ENCODE assay signal across 10 mouse cellular contexts in genomic region chr14:119139381-119139950, GRCm38 (mm10). TPM values are rescaled to one million over a fixed set of nuclear protein-coding genes. Genes with fewer than 3 reads are reported as not detected.
DNase-seq lines count a peak whose midpoint lies in the region; ATAC-seq and TF ChIP-seq lines count a peak whose summit lies in the region.
"Had no signal": no experiment of that assay in that cellular context is flagged by ENCODE, and none has a peak within 500 bp of the region (broad histone marks: within the 10 kb centered on the region; RNA-seq: fewer than 3 reads in every experiment).

No protein-coding gene starts in this region.

- H3K9me3 ChIP-seq in heart, postnatal 0 days (replicated peaks; ENCODE audit: control insufficient read depth, low read length): no peaks in the 10 kb centered on the region
- H3K9me3 ChIP-seq in E14TG2a.4 (ENCODE audit: low read length): peaks cover 22% of the 10 kb centered on the region
- no peaks in the 10 kb centered on the region for H3K9me3 ChIP-seq in limb, embryonic 10.5 days (replicated peaks)

- no peak for DNase-seq in heart, postnatal 0 days (ENCODE audit: low spot score)
- DNase-seq in heart, postnatal 4 days: no peak
- no peak for DNase-seq in limb, embryonic 10.5 days (ENCODE audit: low spot score)
- no peak for DNase-seq in gastrocnemius, postnatal 36 days
- DNase-seq in urinary bladder, postnatal 4 days (ENCODE audit: low spot score in 2 of 2): no peak
- DNase-seq in urinary bladder, postnatal 25 days (ENCODE audit: low spot score): no peak

- no peak overlapping the region for H3K27ac ChIP-seq in heart, postnatal 0 days (ENCODE audit: low read depth)
- 0 out of 2 replicates have a peak overlapping the region, but pooled peaks have one; percentile 6 for H3K27ac ChIP-seq in cortical plate, adult 2 months (ENCODE audit: insufficient read depth, low read length)
- H3K27ac ChIP-seq in limb, embryonic 10.5 days: no peak overlapping the region
- H3K27ac ChIP-seq: macrophage had no signal

- no peak for TF ChIP-seq POLR2A in cortical plate, adult 2 months (IDR thresholded peaks at IDR 0.05; ENCODE audit: extremely low read depth, insufficient read depth, low read length)

- no peak for TF ChIP-seq EP300 in heart, postnatal 0 days (IDR thresholded peaks at IDR 0.05; ENCODE audit: low read depth)

- TF ChIP-seq CTCF in heart, postnatal 0 days (IDR thresholded peaks at IDR 0.05; ENCODE audit: low read depth): no peak
- no peak for TF ChIP-seq CTCF in E14TG2a.4 (conservative IDR thresholded peaks at IDR 0.05; ENCODE audit: low read length)
- TF ChIP-seq CTCF in cortical plate, adult 2 months (IDR thresholded peaks at IDR 0.05; ENCODE audit: extremely low read depth, insufficient read depth, low read length): no peak

- no peak for ATAC-seq in heart, postnatal 0 days (ENCODE audit: insufficient read depth, low read depth)

- WGBS in heart, postnatal 0 days: 36% methylated on average over 9 of the region's 9 CpGs
- 47% methylated on average over 9 of the region's 9 CpGs for WGBS in limb, embryonic 10.5 days

- peak overlapping the region; percentile 98 for H3K4me2 ChIP-seq in heart, postnatal 0 days (ENCODE audit: low read depth, low read length)

- H3K27me3 ChIP-seq in heart, postnatal 0 days (ENCODE audit: control insufficient read depth, insufficient read depth, low read length): peaks cover 63% of the 10 kb centered on the region
- peaks cover 75% of the 10 kb centered on the region for H3K27me3 ChIP-seq in E14TG2a.4 (ENCODE audit: insufficient read depth, low read length)
- H3K27me3 ChIP-seq in limb, embryonic 10.5 days (ENCODE audit: low read depth, poor library complexity, severe bottlenecking): peaks cover 81% of the 10 kb centered on the region

- H3K9ac ChIP-seq in heart, postnatal 0 days (replicated peaks; ENCODE audit: low read depth, low read length): no peak overlapping the region

- intact Hi-C loops in gastrocnemius, postnatal 36 days (cut with DNase I): no loop called here

- peak overlapping the region; percentile 65; the same call in 1 of the 2 replicates for H3K4me3 ChIP-seq in heart, postnatal 0 days (ENCODE audit: low read depth, low read length)
- H3K4me3 ChIP-seq in E14TG2a.4 (replicated peaks; ENCODE audit: low read length): peak overlapping the region; percentile 86; the same call in 1 of the 2 replicates
- peak overlapping the region; percentile 70 for H3K4me3 ChIP-seq in cortical plate, adult 2 months (ENCODE audit: insufficient read depth, low read length)
- H3K4me3 ChIP-seq in limb, embryonic 10.5 days: 0 out of 2 replicates have a peak overlapping the region, but pooled peaks have one; percentile 73

- H3K4me1 ChIP-seq in heart, postnatal 0 days (ENCODE audit: control insufficient read depth, insufficient read depth): peaks cover 10% of the 10 kb centered on the region
- H3K4me1 ChIP-seq in E14TG2a.4 (replicated peaks; ENCODE audit: low read depth, low read length): peaks cover 13% of the 10 kb centered on the region; the same call in 1 of the 2 replicates
- no peaks in the 10 kb centered on the region; the same call in 1 of the 2 replicates for H3K4me1 ChIP-seq in cortical plate, adult 2 months (ENCODE audit: control insufficient read depth, insufficient read depth, low read length)
- H3K4me1 ChIP-seq in limb, embryonic 10.5 days: peaks cover 19% of the 10 kb centered on the region

- no peaks in the 10 kb centered on the region for H3K36me3 ChIP-seq in heart, postnatal 0 days (replicated peaks; ENCODE audit: control insufficient read depth, insufficient read depth, low read length)
- H3K36me3 ChIP-seq in E14TG2a.4 (ENCODE audit: insufficient read depth, low read length): no peaks in the 10 kb centered on the region
- no peaks in the 10 kb centered on the region for H3K36me3 ChIP-seq in limb, embryonic 10.5 days

RNA-seq across cellular contexts. Expression of gene Hs6st3, which starts 1.3 kb away (rescaled TPM):
- not detected in 2 replicates for total RNA-seq in heart, postnatal 0 days (2014; rRNA removed; ENCODE audit: low replicate concordance)
- not detected in 2 replicates for polyA plus RNA-seq in heart, postnatal 0 days (2015; fragmentation: Nextera tagmentation; extraction: Ambion mirVana)
- under 1 TPM in 1 of 2 experiments, not detected in 1; 0.16 TPM for total RNA-seq in heart, postnatal 4 days (2021)
- polyA plus RNA-seq in cortical plate, adult 2 months (2012; rRNA removed): 16.9 and 17.6 TPM in 2 replicates
- polyA plus RNA-seq in limb, embryonic 10.5 days (2016; fragmentation: Nextera tagmentation; extraction: Ambion mirVana): 0.16 TPM in 1 of 2 replicates, not detected in the other
- total RNA-seq in gastrocnemius, postnatal 36 days (2021): not detected
- polyA plus RNA-seq: macrophage; spleen, adult 2 months had no signal

RNA-seq across cellular contexts. Expression of gene Uggt2, which starts 40.2 kb away (rescaled TPM):
- total RNA-seq in heart, postnatal 0 days (2014; rRNA removed; ENCODE audit: low replicate concordance): 2.7 and 5.2 TPM in 2 replicates
- polyA plus RNA-seq in heart, postnatal 0 days (2015; fragmentation: Nextera tagmentation; extraction: Ambion mirVana): 4.5 and 8.1 TPM in 2 replicates
- total RNA-seq in heart, postnatal 4 days (2021): 1 to 10 TPM; 5.5 to 7.9 TPM
- polyA plus RNA-seq in cortical plate, adult 2 months (2012; rRNA removed): 48.1 and 60.1 TPM in 2 replicates
- 11.8 and 18.6 TPM in 2 replicates for polyA plus RNA-seq in limb, embryonic 10.5 days (2016; fragmentation: Nextera tagmentation; extraction: Ambion mirVana)
- 1 to 10 TPM; 6.2 to 6.9 TPM for total RNA-seq in gastrocnemius, postnatal 36 days (2021)
